Mouse (Mus musculus): ENCODE data around the gene Wnt4.

Wnt4 gene

DNA sequence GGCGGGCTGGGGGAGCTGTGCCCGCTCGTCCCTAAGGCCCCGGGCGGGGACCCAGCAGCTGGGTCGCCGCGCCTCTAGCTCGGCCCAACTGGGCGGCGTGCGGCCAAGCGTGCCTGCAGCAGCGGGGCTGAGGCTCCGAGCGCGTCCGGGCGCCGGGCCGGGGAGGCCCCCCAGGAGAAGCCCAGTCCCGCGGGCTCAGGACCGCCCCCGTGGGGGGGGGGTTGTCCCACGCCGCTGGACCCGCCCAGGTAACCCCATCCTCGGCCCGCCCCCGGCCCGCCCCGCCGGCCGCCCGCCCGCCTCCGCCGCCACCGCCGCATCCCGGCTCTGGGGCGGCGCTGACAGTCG lies at the start of gene Wnt4:
Gene Wnt4, plus strand, starts transcription at position 324 of the 348 bp plus-strand sequence.
- DNase-seq (ENCODE audit: low spot score): peak; percentile 70

DNA sequence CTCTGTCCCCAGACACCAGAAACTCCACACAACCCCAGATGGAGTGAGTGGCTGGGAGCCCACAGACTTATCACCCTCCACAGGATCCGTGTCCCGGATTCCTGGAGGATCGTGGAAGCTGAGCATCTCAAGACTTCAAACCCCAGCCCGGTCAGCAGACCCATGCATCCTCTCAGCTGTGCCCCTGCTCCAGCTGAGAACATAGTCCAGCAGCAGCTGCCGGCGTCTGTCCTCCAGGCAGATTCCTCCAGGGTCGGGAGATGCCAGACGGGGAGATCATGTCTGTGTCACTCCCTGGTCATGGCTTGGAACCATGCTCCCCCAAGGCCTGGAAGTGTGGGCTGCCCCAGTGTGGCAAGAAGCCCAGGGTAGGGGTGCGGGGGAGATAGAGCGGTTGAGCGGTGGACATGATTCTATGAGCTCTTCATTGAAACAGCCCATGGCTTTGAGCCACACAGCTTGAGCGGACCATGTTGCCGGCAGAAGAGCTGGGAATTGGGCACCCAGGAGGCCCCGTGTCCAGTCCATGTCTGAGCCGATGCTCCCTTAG lies 48.6 kb upstream of the Wnt4 start:
- peak; percentile 49 for DNase-seq (ENCODE audit: low spot score)

DNA sequence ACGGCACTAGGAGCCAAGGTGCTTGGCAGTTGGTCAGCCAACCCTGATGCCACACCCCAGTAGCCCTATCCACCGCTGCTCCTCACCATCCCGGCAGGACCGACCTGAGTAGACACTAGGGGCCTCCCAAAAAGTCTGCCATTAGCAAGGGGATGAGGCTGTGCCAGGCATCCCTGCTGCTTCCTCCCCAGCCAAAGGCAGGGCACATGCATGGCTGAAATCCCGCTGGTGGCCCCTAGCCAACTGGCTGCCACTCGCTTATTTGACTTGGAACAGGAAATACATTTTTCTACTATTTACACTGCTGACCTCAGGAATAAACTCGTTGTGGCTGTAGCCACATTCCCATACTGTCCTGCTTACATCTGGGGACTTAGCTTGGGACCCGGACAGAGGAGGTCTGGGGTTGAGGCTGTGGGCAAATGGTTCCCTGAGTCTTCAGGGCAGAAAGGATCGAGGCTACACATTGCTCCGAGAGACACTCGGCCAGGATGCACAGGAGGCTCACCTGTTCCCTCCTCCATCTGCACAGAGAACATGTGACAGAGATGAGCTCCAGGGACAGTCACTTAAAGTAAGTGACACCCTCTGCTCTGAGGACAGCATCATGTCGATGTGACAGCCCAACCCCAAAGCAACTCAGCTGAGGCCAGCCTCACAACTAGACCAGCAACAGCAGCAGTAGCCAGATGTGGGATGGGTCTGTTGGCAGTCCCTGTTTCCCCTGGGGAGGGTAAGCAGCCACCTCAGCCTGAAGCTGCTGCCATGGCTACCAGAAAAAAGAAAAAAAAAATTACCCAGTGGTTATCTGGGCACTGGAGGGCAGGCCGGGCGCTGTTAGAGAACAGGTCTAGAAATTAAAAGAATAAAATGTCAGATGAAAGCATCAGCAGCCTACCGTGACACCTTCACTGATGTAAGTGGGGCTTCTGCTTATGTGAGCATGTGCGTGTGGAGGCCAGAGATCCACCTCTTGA lies 45.5 kb upstream of the Wnt4 start:
- DNase-seq (ENCODE audit: low spot score): peak; percentile 56

DNA sequence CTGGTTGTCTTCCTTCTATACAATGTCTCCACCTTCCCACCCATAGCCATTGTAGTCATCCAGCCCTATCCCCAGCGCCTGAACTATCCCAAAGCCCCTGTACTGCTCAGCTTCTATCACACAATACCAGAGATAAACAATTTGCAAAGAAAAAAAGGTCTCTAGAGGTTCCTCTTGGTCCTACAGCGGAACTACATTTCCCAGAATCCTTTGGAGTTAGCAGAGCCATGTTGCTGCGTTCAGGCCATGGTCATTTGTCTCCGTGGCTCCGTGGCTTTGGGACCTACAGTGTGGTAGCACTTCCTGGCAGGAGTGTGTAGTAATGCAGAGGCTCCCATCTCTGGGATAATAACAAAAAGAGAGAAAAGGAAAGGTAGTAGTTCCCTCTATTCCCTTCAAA lies 43.7 kb upstream of the Wnt4 start:
- no peak for DNase-seq (ENCODE audit: low spot score)

DNA sequence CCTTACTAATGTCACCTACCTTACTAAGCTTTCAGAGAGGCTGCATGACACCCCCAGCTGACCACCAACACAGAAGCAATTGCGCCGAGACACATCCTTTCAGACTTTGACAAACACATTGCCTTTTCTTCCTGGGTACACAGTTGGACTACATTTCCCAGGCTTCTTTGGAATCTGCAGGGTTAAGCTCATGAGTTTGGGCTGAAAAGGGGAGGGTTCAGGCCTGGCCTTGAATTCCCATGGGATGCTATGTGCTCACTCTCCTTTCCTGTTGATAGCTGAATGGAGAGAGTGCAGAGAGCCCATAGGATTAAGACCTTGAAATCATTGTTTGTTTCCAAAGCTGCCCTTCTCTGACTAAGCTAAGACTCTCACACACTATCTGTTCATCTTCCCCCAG lies 42.8 kb upstream of the Wnt4 start:
- no peak for DNase-seq (ENCODE audit: low spot score)

DNA sequence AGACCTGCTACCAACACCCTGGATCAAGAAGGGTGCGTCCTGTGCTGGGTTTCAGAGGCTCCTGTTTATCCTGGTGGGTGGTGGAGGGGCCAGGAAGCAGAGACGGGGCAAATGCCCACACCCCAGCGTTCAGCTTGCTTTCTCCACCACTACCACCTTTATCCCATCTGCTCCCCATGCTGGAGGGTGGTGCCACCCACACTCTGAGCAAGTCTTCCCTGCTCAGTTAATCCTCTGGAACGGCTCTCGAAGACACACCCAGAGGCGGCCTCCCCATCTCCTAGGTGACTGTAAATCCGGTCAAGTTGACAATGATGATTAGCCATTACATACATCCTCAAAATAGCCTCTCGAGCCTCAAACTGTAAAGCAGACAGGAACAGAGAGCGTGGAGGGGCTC lies 41.9 kb upstream of the Wnt4 start:
- DNase-seq (ENCODE audit: low spot score): no peak

DNA sequence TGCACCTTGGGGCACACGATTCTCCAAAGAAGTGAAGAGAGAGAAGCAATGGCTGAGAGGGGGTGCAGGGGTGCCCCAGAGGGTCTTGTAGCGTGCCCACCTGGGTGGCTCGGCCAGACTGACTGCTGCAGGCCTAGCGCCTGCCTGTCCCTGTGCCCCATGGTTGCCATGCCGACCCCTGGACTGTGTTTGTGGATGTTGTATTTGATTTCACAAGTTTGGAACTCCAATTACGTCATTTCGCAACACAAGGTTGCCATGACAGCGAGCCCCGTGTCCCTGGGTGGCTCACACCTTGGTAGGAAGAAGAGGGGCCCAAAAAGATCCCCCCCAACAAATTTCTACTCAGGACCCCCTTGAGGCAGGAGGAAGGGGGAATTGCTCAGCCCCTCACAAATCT lies 32.4 kb upstream of the Wnt4 start:
- DNase-seq (ENCODE audit: low spot score): no peak

DNA sequence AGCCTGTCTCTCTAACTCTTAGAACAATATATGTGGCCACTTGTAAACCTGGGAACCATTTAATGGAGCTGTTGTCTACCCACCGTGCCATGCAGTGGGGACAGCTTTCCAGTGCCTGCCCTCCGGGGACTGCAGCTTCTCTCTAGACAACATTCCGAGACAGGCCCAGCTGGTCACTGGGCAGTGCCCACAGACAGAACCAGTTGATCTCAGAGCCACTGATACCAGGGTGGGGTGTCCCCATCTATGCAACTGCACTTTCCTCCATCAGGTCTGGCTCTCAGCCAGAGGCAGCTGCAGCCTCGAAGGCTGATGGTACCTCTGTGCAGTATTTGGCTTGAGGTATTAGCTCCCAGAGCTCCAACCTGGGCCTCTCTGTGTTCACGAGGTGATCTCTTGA lies 27.0 kb upstream of the Wnt4 start:
- no peak for DNase-seq (ENCODE audit: low spot score)

DNA sequence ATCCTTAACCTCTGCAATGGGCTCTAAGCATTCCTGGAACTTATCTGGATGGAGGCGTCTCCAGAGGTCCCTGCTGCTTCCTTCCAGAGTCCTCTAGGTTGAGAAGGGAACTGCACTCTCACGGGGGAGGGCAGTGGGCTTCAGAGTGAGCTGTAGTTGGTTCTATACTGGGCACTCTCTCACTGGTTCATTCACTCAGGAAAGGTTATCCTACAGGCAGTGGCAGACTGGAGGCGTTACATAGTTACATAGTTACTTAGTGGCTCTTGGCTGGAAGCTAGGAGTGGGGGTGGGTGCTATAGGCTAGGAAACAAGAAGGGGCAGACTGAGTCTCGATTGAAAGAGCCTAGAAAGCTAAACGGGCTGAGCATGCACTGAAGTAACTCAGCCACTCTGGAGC lies 26.4 kb upstream of the Wnt4 start:
- no peak for DNase-seq (ENCODE audit: low spot score)

DNA sequence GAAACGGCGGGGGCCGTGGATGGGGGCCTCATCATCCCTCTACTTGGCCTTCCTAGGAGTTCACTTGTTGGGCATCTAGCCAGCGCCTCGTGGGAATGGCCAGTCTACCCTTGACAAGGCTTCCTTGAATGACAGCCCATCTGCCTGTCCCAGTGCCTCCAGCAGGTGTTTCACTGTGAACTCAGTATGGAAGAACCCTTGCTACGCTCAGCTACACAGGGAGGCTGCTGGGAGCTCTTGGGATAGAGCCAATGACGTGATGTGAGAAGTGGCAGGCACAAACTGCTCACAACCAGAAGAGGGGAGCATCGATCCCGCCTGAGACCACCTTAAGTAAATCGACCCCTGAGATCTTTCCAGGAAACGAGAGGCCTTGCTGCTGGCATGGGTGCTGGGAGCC lies 23.7 kb upstream of the Wnt4 start:
- DNase-seq (ENCODE audit: low spot score): no peak

DNA sequence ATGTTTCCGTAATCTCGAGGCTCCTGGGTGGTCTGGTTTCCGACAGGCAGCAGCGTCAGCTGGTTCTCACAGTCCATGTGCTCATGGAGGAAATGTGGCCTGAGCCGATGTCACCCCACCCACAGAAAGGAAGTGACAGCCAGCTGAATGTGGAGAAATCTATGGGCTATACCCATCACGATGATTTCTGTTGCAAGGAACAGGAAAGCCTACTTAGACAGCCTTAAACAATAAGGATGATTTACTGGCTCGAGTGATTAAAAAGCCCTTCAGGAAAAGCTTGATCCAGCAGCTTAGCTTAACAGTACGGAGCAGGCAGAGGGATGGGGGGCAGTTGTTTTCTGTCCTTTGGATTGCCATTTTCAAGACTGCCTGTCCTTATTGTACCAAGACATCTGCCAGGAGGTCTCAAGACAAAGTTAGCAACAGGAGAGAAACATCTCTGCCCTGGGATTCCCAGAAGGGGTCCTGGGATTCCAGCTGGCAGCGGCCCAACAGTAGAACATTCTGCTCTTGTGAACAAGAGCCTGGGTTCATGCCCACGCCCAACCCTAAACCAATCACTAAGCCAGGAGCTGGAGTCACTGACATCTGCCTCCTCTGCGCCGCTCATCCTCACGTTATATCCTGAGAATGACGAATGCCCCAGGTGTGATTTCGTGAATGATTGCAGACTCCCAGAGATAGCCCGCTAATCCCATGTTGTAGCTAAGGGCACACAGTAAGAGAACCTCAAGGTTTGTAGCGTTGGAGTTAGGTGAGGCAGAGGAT lies 22.9 kb upstream of the Wnt4 start:
- DNase-seq (ENCODE audit: low spot score): no peak

DNA sequence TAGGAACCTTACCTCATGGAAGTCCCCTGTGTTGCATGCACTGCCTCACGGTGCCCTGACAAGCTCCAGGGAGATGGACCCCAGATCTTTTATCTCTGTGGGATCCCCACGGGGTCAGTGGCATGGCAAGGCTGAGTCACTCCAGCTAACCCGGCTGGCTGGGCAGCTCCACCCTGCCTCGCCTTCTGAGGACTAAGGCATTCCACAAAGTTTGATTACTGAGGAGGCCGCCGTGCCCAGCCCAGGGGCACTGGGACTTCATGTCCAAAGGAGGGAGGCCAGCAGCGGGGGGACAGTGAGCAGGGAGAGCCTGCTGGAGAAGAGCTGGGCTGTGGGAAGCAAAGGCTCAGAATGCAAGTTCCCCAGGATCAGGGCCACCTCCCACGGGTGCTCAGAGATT lies 21.7 kb upstream of the Wnt4 start:
- DNase-seq (ENCODE audit: low spot score): no peak

DNA sequence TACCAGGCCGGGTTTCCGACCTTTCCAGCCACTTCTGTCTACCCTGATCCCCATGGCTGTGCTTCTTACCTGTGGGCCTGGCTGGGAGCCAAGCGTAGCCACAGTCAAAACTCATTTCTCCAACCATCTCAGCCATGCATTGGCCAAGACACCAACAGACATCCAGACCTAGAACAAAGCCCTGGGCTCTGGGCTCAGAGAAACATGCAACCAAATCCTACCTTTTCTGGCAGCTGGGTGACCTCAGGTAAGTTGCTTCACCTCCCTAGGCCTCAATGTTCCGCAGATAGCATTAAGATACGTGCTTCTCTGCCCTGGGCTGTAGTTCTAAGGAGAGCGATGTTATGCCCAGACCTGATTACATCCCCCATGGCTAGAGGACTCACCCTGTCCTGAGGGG lies 15.5 kb upstream of the Wnt4 start:
- no peak for DNase-seq (ENCODE audit: low spot score)

DNA sequence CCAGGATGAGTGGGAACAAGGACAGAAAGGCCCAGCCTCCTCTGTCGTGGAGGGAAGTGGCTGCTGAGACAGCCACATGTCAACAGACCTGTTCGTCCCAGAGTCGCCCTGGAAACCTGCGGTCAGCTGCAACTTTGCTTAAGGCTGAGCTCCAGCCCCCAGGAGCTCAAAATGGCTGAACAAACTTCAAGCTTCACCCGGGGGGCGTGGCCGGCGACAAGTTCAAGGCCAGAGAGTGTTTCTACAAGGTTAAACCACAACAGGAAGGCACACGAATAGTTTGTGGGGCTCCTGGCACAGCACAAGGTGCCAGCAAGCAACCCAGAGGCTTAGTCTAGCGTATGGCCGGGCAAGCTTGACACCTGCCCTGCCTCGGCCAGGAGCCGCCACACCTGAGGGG lies 13.2 kb upstream of the Wnt4 start:
- no peak for DNase-seq (ENCODE audit: low spot score)

DNA sequence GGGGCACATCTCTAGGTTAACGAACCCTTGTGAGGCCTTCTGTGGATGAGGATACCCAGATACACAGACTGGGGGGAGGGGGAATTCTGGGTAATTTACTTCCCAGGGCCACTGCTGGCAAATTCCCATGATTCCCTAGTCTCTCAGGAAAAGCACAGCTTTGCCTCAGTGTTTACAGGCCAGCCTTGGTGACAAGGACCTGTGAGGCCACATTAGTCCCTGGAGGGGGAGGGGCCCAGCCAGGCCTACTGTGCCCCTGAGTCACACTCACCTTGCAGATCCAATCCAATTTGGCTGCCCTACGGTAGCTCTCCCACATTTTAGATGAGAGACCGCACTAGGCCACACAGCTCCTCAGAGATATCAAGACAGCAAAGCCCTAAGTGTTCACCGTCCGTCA lies 12.2 kb upstream of the Wnt4 start:
- no peak for DNase-seq (ENCODE audit: low spot score)

DNA sequence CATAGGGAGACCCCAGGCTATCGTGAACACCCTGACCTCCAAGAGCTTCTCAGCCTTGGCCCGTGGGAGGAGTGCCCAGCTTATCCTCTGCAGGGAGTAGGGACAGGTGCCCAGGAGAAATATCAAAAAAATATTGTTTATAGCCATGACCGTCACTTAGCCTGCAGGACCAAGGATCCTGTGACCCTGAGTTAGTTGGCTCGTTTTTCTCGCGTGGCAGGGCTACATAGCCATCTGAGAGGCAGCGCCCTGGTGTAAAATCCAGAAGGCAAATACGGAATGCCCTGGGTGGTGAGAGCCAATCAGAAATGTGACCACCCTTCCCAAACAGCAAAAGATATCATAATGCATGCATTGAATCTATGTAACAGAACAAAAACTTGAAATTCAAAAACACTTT lies 8.7 kb upstream of the Wnt4 start:
- DNase-seq (ENCODE audit: low spot score): no peak

DNA sequence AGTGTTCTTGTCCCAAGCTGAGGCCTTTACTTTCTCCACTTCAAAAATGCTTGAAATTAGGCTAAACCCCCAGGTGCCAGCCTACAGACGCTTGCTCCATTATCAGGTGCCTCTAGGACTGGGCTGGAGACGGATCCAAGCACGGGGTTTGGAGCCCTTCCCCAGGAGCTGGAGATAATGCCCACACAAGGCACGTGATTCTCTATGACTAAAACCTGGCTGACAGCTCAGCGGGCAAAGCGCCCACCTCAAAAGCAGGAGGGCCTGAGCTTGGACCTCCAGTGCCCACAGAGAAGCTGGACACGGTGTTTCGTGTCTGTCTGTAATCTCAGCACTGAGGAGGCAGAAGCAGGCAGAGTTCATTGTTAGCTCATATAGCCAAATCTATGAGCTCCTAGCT lies 5.4 kb upstream of the Wnt4 start:
- DNase-seq (ENCODE audit: low spot score): no peak

DNA sequence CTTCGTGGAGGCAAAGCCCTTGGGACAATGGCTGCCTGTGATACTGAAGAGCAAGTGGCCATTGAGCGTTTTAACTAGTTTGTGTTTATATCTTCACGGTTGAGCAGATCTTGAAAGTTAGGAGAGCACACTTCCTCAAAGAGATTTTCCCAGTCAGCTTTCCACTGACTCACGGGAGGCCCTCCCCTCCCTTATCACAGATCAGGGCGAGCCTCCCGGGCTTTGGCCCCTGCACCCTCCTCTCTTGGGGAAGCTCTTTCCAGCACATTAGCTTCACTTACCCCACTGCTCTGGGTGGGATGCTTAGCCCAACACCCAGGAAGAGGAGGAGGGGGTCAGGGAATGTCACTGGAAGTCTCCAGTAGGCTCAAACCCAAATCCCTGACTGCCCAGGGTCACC lies 3.0 kb upstream of the Wnt4 start:
- DNase-seq (ENCODE audit: low spot score): no peak

DNA sequence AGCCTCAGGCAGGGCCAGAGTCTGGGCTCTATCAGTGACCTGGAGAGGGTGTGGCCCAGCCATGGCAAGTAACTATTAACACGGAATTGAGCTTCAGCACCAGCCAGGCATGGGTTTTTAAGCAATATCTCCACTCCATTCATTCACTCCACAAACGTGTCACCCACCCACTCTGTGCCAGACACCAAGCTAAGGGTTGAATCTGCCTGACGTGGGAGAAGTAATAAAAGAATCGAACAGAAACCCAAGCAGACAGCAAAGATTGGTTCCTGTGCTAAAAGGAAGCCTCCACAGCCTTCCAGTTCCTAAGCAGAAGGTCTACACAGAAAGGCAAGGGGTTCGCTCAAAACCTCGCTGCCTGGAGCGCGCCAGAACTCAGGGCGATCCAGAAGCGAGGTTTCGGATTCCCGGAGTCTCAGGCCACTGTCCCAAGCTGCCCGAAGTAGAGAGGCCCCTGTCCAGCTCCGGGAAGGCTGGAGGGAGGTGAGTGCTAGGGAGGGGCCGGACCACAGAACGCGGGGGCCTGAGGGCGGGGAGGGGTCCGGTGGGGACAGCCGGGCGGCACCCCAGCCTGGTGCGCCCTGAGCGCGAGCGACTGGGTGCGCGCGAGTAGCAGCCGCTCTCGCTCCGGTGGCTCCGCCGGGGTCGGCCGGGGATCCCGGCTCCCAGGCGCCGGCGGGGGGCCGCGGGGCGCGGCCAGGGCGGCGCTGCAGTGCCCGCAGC lies 685 bp upstream of the Wnt4 start:
- no peak for DNase-seq (ENCODE audit: low spot score)

DNA sequence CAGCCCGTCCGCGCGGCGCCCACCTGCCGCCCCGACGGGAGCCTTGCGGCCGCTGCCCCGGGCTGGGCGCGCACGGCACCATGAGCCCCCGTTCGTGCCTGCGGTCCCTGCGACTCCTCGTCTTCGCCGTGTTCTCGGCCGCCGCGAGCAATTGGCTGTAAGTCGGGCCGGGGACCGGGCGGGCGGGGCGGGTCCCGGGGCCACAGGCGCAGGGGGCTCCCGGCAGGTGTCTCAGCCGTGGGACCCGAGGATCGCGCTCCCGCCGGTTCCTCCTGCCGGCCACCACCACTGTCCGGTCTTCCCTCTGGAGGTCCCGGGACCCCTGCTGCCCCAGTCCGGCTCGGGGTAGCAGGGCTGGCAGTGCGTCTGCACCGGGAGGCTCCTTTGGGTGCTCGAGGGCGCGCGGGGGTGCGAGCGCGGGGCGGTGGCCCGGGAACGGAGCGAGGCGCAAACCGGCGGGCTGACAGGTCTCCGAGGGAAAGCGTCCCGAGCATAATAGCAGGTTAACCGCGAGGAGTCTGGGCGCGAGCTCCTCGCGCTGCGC lies 383 bp downstream of the Wnt4 start:
- no peak for DNase-seq (ENCODE audit: low spot score)

DNA sequence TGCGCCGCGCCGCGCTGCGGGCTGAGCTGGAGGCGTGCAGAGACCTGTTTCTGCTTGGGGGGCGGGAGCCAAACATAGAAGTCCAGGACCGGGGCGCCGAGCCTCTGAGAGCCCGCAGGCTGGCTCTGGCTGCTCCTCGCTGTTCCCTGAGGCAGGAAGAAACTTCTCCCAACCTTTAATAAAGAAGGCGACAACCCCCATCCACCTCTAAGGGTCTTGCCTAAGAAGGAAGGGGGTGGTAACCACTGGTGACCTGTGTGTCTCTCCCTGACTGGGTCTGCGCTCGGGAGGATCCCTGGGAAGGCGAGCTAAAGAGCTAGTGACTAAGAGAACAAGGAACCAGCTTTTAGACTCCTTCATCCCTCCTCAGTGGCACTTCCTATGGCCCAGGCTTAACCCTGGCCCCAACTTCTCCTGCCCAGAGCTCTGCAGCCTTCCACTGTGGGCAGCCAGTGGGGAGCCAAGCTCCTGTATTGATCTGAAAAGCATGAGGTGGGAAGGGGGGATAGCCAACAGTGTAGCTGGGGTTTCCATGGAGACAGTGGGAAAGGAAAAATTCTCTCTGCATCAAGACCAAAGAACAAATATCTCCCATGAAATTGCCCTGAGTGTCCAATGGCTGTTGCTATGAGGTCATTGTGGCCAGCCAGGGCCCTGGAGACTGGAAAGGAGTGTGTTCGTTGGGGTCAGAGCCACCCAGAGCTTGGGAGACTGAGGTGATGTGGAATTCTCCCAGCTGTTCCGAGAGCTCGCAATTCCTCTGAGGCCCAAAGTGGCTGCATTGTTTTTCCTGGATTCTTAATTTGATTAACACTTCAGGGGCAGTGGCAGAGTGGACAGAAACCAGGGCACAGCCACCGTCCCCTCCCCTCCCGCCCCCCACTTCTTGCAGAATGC lies 1.1 kb downstream of the Wnt4 start:
- no peak for DNase-seq (ENCODE audit: low spot score)
